Mouse (Mus musculus): Measurements from ENCODE around the gene Bglap2. TPM values are rescaled to one million over a fixed set of nuclear protein-coding genes. Genes with fewer than 3 reads are reported as not detected.

The Bglap2 gene
- total RNA-seq, 2 experiments from 2014 or later = not detected

GRCm38 (mm10) chr3:88350732-88351131 is 27.8 kb downstream of the Bglap2 start:
- no peak for DNase-seq (ENCODE audit: low spot score in 2 of 2)

DNA sequence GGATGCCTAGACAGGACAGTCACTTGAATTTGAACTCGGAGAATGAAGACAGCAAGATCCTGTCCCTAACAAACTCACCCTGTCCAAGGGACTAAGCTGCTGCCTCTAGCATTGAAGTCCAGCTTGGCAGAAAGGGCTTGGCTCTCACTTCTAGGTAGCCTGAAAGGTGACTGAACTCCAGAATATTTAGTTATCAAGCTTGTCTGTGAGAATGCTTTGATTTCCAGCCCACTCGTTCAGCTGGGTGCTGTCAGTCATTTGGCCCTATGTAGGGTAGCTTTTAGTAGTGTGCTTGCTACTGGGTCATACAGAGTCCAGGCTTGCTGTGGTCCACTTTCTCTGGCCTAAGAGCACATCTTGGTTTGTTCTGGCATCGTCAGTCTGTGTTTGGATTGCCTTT is 39.5 kb downstream of the Bglap2 start:
- DNase-seq (ENCODE audit: low spot score in 2 of 2) = no peak

DNA sequence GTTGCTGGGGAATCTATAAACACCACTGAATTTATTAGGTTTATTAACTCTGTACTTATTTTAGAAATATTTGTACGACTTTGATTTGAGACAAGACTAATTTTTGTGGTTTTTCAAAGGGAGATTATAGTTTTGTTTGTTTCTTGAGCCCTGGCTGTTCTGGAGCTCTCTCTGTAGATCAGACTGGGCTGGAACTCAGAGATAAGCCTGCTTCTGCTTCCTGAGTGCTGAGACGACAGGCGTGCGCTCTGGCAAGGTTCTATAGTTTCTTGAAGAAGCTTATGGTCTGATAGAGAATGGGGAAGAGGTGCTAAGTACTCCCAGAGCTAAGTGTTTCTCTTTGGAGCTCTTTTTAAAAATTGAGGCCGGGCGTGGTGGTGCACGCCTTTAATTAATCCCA is 40.2 kb downstream of the Bglap2 start:
- DNase-seq (ENCODE audit: low spot score in 2 of 2) = no peak

DNA sequence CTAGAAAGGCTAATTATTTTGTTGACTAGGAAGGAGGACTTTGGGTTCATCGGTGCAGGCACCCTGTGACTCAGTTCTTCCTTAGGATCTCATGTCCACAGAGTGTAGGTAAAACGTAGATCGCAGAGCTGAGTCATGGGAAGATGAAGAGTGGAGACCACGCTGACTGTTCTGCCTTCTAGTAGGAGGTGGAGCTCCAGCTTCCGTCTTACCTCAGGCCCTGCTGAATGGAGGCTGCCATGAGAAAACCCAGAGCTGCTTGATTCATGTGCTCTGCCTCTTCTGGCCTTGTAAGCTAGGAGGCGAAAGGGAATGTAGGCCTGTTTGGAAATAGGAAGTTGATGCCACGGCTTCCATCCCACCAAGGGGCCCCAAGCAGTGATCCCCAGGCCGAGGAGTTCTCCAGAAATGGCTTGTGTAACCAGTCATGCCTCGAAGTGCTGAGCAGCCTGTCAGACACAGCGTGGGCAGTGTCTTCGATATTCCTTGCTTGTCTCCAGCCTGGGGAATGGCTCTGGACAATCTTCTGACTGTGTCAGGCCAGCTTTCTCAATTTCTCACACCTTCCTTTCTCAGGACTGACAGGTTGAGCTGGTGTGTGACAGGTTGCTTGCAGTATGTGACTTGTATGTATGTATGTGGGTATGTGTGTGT is 41.0 kb downstream of the Bglap2 start:
- no peak for DNase-seq (ENCODE audit: low spot score in 2 of 2)

DNA sequence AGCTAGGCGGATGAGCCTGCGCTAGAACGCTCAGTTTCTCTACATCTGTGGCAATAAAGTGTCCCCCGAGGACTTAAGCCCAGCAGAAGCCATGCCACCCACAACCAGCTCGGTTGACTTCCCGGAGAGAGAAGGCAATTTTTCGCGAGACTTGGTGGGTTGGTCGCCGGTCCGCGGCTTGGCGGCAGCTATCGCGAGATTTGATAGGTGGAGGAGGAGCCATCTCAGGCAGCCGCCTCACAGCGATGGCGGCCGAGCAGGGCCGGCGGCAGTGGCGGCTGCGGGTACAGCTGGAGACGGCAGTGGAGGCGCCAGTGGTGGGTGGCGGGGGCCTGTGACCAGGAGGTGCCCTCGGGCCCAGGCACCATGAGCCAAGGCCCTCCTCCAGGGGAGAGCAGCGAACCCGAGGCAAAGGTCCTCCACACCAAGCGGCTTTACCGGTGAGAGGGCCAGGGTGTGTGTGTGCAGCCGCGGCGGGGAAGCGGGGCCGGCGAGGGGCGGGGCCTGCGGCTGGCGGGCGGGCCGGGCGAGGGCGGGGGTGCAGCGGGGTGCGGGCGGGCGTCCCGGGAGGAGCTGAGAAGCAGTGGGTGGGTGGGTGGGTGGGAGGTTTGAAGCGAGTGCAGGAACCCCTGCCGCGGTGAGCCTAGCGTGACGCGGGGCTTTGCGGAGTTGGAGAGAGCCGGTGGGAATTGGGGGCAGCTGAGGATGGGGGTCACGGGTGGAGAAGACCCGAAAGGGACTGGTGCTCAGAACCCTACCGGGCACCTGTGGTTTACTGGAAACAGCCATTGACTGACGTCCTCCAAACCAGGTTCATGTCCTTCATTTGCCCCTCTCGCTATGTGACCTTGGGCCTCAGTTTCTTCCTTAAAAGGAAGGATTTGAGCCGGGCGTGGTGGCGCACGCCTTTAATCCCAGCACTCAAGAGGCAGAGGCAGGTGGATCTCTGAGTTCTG is 42.2 kb downstream of the Bglap2 start, which contains the start of the genes Tmem79 and Smg5:
Tmem79 (minus strand) TSS at position 91 of the 956 bp plus-strand sequence.
Smg5 (plus strand) TSS at position 203 of the 956 bp plus-strand sequence.
- DNase-seq (ENCODE audit: low spot score in 2 of 2) = peak; percentile 94 to 97

GRCm38 (mm10) chr3:88335436-88336053 is 43.0 kb downstream of the Bglap2 start:
- no peak for DNase-seq (ENCODE audit: low spot score in 2 of 2)

DNA sequence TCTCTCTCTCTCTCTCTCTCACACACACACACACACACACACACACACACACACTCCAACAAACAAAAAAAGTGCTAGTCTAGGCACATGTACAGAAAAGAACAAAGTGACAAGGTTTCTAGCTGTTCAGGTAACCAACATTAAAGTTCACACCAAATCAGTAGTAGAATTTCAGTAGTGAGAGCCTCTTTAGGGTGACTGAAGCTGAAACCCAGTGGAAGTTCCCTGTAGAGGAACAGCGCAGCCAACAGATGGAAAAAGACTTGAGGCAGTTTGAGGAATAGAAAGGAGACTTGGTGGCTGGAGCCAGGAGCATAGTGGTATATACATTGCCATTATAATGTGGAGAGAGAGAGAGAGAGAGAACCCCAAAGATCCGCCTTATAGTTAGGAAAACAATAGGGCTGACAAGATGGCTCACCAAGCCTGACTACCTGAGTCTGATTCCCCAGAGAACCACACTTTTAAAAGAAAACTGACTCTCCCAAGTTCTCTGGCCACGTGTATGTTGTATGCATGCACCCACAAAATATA is 43.5 kb downstream of the Bglap2 start:
- DNase-seq (ENCODE audit: low spot score in 2 of 2) = no peak

DNA sequence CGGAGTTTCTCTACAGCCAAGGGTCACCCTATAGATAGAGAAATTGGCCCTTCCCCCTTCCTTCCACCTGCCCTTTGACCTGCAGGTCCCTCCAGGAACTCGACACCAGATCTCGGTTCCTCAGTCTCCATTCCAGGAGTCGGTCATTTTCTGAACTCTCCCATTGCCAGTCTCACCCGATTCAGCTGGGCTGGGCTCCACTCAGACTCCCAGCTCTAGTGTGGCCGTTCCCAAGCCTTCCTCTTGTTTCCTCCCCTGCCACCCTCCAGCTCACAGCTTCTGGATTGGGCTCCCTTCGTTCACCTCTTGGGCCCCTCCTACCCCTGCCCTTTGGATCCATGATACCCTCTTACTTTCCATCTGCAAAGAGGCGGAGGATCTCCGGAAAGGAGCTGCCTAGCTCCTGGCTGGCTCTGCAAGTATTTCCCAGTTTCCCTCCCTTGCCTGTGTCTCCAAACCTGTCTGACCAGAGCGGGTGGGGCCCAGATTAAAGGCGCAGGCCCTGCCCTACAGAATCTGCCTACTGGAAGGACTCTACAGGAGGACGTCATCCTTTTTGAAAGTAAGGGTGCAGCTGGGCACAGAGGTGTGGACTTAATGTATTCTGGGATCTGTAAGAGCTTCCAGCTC is 44.4 kb downstream of the Bglap2 start:
- DNase-seq (ENCODE audit: low spot score in 2 of 2) = no peak

GRCm38 (mm10) chr3:88331282-88331681 is 47.2 kb downstream of the Bglap2 start:
- no peak for DNase-seq (ENCODE audit: low spot score in 2 of 2)

DNA sequence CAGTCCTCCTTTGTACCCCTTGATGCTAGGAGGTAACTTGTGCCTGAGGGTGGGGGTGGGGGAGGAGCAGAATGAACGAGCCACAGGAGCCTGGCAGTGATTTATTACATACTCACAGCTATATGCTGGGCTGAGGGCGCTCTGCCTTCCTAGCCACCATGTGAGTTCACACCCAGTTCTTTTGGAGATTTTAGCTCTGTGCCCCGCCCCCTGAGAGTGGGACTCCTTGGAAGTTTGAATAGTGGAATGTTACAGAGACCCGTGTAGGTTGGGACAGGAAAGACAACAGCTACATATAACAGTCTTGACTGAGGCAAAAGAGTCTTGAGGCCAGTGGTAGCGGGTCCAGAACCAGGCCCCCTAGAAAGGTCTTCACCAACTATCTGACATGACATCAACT is 49.5 kb downstream of the Bglap2 start:
- no peak for DNase-seq (ENCODE audit: low spot score in 2 of 2)

Other genes starting within 250 kb of the Bglap2 start
- 100 to 1,000 TPM; 194 to 205 TPM for gene Mef2d, start 236.3 kb downstream of the Bglap2 start, total RNA-seq (2021)
- gene Rhbg, start 124.0 kb downstream of the Bglap2 start, total RNA-seq (2021) = not detected
- gene Gm38392, start 91.5 kb downstream of the Bglap2 start, total RNA-seq (2021) = under 1 TPM; 0.52 to 0.71 TPM
- gene Tsacc, start 81.7 kb downstream of the Bglap2 start, total RNA-seq (2021) = 1 to 10 TPM; 2.7 to 3.9 TPM
- 100 to 1,000 TPM; 186 to 189 TPM for gene Cct3, start 81.6 kb downstream of the Bglap2 start, total RNA-seq (2021)
- 10 to 100 TPM; 89.8 to 94.5 TPM for gene Glmp, start 53.7 kb downstream of the Bglap2 start, total RNA-seq (2021)
- gene Tmem79, start 42.6 kb downstream of the Bglap2 start, total RNA-seq (2021) = 1 to 10 TPM; 1.5 to 2.3 TPM
- 10 to 100 TPM; 64.5 to 65.7 TPM for gene Smg5, start 42.4 kb downstream of the Bglap2 start, total RNA-seq (2021)
- 10 to 100 TPM; 14.0 to 16.6 TPM for gene Paqr6, start 14.1 kb downstream of the Bglap2 start, total RNA-seq (2021)
- under 1 TPM; 0.23 to 0.97 TPM for gene Bglap3, start 6.0 kb downstream of the Bglap2 start, total RNA-seq (2021)
- not detected for gene Bglap, start 5.8 kb upstream of the Bglap2 start, total RNA-seq (2021)
- gene Pmf1, start 31.6 kb upstream of the Bglap2 start, total RNA-seq (2021) = 1 to 10 TPM; 5.9 to 6.5 TPM
- gene Slc25a44, start 46.4 kb upstream of the Bglap2 start, total RNA-seq (2021) = 10 to 100 TPM; 71.9 to 73.0 TPM
- gene Sema4a, start 82.5 kb upstream of the Bglap2 start, total RNA-seq (2021) = 10 to 100 TPM; 40.4 to 41.5 TPM
- 10 to 100 TPM; 36.5 to 40.2 TPM for gene Lmna, start 131.3 kb upstream of the Bglap2 start, total RNA-seq (2021)
- 1 to 10 TPM; 2.0 to 2.2 TPM for gene Mex3a, start 153.7 kb upstream of the Bglap2 start, total RNA-seq (2021)
- gene Rab25, start 169.6 kb upstream of the Bglap2 start, total RNA-seq (2021) = not detected
- gene Lamtor2, start 174.4 kb upstream of the Bglap2 start, total RNA-seq (2021) = 100 to 1,000 TPM; 112 to 113 TPM
- 100 to 1,000 TPM; 118 to 122 TPM for gene Ubqln4, start 175.1 kb upstream of the Bglap2 start, total RNA-seq (2021)
- 10 to 100 TPM; 91.5 to 97.2 TPM for gene Ssr2, start 197.2 kb upstream of the Bglap2 start, total RNA-seq (2021)
- gene Arhgef2, start 227.3 kb upstream of the Bglap2 start, total RNA-seq (2021) = 100 to 1,000 TPM; 237 to 255 TPM

Data from layer of hippocampus, adult 18-20 months (tissue).